Mouse (Mus musculus) effector memory CD4-positive, alpha-beta T cell, adult 5 months (primary cell): ENCODE results near the gene Actb. TPM values are rescaled to one million over a fixed set of nuclear protein-coding genes. Genes with fewer than 3 reads are reported as not detected.

Experiments
- polyA plus RNA-seq: library from polyadenylated mRNA; unstranded; fragments of 100-300 nt; shearing (Covaris generic); gene quantifications from one replicate; pipeline ENCODE4 v1.2.1, GENCODE M21; 2017

The Actb gene
- polyA plus RNA-seq: 2,258 TPM

GRCm38 (mm10) chr5:142906532-142907047 lies at the start of gene Actb:
Gene Actb, minus strand, starts transcription at chr5:142906754.

DNA sequence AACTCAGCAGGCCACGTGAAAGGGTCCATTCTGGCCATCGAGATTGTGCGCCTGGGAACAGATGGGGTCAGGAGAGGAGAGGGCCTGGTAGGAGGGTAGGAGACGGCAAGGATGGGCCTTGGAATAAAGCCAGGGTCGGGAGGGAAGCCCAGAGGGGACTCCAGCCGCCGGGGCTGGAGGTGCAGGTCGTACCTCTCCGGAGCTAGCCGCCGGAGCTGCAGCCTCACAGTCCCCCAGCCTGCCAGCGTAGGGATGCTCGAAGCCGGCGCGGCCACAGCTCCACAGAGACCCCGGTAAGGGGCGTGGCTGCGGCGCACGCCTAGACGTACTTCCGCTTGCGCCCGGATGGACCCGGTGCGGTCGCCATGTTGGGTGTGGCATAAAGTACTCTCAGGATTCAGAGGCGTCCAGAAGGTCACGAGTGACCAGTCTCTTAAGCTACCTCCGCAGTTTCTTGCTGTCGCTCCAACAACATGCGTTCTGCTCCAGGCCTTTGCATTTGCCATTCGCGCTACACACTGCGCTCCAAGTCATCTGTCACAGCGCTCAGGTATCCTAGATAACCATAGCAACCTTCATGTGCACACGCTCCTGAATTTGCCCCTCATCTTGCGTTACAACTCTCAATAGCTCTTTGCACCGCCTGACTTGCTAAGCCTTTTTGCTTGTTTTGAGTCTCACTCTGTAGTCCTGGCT lies 11.5 kb downstream of the Actb start, which contains the start of gene Fbxl18:
Fbxl18 (minus strand) TSS at position 504 of the 696 bp plus-strand sequence.

Other genes starting within 250 kb of the Actb start
- gene Slc29a4, start 214.2 kb downstream of the Actb start, polyA plus RNA-seq: 0.75 TPM
- 34.5 TPM for gene Tnrc18, start 89.1 kb downstream of the Actb start, polyA plus RNA-seq
- gene Fbxl18, start 11.3 kb downstream of the Actb start, polyA plus RNA-seq: 3.2 TPM
- 0.37 TPM for gene Fscn1, start 53.6 kb upstream of the Actb start, polyA plus RNA-seq
- gene Rnf216, start 206.2 kb upstream of the Actb start, polyA plus RNA-seq: 47.3 TPM
- not detected for gene Olfr718-ps1, start 240.8 kb upstream of the Actb start, polyA plus RNA-seq